Mouse (Mus musculus) right cerebral cortex, postnatal 36 days (tissue): ENCODE results near the gene Shb.

Experiments
- DNase-seq, 2 experiments: peaks; one replicate each; pipeline ENCODE4 v3.0.0; 2022; ENCODE audit warnings: low spot score in 2 of 2, mixed read lengths in 1 of 2

Shb gene

DNA sequence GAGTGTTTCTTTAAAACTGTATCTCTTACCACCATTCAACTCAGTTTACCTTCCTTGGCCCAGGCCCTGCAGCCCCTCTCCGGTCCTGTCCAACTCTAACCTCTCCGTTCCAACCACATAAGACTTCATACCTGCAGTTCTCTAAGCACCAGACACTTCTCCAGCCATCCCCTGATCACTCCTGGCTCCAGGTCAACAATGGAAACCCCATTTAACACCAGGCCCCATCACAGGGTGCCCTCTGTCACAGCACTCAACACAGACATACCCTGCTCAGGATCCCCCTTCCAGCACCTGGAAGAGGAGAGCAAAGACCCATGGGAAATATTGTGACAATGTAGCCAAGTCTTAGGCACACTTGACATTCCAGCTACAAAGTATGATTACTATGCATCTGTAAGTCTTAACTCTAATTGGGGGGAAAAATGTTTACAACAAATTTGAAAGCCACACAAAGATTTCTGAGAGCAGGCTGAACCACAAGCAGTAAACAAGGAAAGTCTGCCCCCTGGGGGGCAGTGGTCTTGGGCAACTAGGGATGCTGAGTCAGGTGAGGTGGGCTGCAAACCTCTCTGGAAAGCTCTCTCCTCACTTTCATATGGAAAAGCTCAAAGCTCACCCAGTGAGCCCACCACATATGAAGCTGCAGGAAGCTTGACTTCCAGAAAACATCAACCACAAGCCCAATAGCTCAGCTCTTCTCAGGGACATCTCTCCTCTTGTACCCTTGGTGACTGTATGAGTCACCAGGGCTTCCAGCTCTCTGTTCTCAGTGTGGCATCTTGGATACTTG lies 4.5 kb downstream of the Shb start:
- DNase-seq: no peak

DNA sequence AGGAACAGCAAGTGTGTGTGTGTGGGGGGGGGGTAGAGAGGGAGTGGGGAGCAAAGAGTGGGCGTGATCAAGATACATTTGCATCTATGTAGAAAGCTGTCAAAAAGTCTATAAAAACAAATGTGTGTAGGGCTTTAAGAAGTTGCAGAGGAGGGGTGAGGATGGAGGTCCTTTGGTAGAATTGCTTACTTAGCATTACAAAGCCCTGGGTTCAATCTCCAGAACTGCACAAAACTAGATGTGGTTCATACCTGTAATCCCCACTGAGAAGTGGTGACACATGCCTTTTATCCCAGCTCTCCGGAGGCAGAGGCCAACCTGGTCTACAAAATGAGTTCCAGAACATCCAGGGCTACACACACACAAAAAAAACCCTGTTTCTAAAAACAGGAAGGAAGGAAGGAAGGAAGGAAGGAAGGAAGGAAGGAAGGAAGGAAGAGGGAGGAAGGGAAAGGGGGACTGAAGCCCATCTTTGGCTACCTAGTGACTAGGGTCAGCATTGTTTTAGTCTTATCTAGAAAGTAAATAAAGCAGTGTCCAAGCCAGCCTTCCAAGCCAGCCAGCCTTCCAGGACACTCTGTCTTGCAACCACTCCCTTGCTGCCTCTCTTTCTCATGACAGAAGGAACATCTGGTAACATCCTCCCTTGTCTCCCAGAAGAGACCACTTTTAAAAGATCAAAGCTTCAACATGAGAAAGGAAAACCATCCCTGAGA lies 5.3 kb downstream of the Shb start:
- DNase-seq: no peak

DNA sequence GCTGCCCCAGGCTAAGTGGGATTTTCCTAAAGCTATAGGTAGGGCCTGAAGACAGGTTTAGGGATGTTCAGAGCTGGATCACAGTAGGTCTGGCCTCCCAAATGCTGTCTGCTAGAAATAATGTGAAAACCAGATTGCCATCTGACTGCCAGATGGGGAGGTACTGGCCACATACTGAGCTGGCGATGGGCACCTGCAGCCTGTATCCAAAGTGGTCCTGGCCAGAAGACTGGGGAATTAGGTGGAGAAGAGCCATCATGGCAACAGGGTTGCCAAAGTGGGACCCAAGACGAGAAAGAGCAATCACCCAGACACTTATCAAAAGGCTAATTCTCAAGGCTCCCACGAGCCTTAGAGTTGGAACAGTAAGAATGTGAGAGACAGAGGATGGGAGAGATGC lies 6.1 kb downstream of the Shb start:
- DNase-seq: no peak

DNA sequence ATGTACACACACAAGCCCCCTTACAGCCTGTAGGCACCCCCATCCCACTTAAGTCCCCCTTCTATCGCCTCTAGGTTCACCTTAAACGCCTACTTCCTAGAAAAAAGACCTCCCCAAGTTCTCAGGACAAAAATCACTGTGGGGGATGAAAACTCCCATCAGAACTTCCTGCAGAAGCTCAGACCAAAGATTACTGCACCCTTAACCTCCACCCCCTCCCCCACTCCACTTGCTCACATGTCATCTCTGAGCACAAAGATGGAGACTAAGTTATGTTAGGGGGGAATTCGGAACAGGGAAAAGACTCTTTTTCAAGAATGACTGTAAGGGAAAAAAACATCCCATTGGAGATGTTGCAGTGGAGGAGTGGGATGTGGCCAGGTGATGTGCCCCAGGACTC lies 6.7 kb downstream of the Shb start:
- DNase-seq: no peak

DNA sequence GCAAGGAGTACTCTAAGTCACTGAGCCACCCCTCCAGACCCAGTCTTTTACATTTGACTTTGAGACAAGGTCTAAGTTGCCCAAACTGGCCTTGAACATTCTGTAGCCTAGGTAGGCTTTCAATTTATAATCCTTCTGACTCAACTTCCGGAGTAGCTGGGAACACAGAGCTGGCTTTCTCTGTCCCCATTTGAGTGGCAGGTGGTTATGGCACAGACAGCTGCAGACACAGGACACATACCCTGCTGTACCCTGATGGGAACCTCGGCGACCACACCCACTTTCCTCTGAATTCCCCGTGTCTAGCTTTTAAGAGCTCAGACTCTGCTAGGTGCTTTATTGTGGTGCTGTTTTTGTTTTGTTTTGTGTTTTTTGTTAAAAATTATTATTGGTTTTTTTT lies 7.7 kb downstream of the Shb start:
- DNase-seq: no peak

DNA sequence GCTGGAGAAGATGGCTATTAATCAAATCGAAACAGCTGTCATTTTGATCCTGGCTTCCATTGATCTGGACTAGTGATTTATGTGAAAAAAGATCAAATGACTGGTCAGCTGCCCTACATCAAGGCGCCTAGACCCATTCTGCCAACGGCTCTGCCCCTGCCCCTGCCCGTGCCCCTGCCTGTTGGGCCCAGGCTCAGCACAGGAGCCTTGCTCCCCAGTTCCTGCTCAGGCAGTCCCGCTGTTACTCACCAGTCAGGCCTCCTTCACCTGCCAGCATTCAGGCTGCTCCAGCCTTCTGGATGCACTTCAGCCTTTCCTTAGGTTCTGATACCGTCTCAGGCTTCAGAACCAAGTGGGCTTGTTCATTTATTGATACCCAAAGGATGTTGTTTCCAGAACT lies 8.9 kb downstream of the Shb start:
- DNase-seq: no peak

DNA sequence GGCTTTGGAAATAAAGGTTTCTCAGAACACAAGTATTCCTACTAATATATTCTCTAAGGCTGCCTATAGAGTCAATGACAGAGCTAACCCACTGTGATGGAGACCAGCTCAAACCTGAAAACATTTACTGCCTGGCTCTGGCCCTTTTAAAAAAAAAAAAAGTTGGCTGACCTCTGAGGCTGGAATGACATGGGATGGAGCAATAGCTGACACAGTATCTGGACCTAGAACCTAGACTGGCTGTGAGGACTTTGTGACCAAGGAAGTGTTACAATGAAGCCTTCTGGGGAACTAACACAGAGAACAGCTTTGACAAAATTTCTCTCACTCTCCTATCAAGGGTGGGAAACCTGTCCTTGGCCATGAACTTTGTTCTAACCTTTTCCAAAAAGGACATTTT lies 9.3 kb downstream of the Shb start:
- DNase-seq: no peak

DNA sequence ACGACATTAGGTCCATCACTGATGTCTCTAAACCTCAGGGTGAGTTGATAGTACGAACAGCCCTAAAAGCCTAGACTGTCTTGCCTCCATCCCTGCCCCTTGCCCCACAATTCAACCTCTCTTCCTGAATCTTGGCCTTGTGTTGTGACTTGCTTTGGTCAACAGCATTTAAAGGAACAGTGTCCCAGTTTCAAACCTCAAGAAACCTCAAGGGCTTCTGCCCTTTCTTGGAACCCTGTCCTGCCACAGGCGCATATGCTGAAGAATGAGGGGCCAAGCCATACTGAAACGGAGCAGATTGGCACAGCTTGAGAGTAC lies 9.7 kb downstream of the Shb start:
- DNase-seq: no peak

DNA sequence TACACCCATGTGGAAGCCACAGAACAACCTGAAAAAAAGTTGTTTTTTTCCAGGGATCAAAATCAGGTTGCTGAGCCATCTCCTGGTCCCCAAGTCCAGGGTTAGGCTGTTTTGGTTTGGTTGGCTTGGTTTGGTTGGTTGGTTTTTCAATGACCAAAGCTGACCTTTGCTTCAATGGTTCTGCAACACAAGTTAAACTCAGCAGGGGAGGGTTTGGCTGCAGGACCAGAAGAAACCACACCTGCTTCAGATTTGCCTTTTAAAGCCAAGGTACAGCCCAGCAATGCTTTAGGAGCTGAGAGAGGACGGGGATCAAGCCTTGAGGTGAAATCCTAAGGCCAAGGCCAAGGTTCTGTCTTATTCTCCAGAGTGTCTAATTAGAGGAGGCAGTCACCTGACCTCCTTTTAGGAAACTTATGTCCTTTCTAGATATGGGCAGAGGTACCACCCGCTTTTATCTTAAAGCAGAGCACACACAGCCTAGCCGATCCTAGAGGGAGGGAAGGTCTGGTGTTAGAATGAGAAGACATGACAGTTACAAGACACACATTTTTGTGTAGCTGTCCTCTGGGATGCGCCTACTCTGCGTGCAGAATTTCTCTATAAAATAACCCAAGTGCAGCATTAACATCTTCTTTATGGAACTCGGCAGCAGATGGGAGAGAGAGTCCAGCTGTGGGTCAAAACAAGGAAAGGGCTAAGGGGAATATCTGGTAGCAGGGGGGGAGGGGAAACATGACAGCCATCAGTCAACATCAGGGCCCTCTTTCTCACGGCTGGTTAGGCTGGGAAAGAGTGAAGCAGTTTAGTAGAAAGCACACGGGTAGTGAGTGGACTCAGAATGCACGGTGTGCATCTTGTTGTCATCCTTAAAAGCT lies 10.3 kb downstream of the Shb start:
- DNase-seq: no peak

DNA sequence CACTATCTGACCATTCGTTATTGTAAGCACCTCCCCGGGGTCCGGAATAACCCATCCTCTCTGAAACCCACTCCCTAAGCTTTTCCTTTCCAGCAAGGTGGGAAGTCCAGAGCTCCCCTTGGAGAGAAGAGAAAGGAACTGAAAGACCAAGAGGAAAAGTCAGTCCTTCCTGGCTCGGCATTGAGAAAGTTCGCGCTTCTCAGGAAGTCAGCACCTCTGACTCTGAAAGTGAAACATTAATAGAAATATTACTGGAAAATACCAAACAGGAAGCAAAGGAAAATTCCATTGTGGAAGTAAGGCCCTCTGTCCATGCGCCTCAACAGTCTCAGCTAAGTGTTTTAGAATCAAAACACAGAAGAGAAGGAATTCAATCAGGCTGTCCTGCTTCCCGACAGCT lies 11.9 kb downstream of the Shb start:
- DNase-seq: no peak

DNA sequence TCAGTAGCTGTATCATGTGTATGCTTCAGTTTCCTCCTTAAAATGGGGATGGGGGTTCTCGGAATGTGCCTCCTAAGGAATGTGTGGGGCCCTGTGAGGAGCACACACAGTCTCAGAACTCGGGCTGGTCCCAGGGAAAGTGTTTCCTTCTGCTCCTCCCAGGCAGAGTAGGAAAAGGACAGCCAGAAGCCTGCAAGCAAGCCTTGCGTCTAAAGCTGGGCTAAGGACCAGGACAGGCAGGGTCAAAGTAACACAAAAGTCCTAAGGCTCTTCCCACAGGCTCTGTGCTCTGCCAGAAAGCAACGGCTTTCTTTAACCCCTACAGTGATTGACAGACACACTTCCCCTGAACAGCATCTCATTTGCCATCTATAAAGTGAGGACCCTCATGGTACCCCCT lies 14.9 kb downstream of the Shb start:
- DNase-seq: no peak

DNA sequence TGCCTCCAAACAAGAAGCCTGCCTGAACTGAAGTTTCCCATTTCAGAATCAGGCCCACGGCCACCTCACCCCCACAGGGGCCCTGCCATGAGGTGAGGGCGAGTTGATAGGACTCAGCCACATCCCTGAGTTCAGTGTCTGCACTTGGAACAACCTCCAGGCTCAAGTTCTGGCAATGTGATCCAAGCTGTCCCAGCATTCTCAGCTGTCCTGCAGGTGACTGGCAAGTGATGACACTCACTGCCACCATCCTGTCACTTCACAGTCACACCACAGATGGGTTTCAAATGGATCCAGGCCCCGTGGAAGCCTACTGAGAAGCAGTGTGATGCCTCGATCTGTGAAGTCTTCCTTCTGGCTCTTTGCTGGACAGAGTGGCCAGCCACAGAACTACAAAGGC lies 16.4 kb downstream of the Shb start:
- DNase-seq: no peak

DNA sequence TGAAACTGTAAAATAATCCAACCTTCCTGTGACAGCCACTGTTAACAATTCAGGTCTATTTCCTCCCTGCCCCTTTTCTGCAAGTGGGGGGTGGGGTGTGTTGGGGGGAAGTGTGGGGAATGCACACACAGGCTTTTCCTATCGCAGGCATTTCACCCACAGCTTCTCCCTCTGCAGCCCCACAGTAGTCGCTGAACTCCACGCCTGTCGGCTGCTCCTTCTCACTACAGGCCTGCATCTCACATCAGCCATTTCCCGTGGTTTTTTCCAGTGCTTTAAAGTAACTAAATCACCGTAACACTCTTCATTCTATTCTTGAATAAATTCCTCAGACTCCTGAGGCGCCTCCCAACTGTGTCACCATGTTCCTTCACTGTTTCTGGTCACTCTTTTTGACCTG lies 17.9 kb downstream of the Shb start:
- DNase-seq: no peak

DNA sequence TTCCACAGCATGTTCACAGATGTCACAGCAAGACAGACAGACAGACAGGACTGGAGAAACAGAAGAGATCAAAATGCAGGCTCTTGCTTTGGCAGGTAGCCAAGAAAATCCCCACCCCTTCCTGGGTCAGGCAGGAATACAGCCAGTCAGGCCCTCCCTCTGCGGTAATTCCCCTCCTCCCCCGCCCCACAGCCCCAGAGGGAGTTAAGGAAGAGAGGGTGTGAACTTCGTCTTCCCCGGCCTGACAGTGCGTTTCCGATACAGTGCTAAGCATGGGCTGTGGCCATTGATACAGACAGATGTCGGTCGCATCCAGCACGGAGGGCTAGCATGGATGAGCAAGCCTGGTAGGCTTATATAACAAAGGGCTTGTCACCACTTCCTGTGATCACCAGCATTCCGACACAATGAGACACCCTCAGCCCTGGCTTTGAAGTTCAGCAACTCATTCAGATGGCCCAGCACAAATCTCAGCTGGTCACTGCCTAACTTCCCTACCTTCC lies 18.4 kb downstream of the Shb start:
- DNase-seq: no peak

DNA sequence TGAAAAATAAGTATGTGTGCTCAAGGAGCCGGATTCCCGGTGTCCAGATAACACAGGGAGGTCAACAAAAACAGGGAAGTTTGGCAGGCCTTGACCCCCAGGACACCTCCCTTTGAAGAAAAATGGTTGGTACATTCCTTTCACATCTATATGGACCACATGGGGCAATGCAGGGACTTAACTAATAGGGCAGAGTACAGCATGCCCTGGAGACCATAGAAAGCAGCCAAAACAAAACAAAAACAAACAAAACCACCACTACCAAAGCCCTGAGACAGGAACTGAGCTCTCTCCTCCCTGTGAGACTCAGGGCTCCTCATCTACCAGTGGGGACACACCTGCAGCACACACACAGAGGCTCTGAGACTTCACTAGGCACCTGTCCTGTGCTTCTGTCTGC lies 18.9 kb downstream of the Shb start:
- no peak for DNase-seq

DNA sequence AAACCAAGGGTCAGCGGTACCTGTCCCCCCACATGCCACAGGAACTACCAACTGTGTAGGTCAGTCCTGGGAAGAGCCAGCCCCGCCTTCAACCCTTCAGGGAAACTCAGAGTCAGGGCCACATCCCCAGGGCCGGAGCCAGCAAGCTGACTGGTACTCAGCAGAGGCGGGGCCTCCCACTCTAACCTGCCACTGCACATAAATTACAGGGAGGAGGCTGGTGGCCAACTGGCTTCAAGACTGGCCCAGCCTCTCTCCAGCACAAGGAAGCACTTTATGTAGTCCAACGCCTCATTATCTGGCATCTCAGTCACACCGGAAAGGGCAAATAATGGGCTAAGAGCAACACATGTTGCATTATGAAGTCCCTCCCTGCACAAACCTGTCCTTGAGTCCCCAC lies 22.1 kb downstream of the Shb start:
- no peak for DNase-seq

DNA sequence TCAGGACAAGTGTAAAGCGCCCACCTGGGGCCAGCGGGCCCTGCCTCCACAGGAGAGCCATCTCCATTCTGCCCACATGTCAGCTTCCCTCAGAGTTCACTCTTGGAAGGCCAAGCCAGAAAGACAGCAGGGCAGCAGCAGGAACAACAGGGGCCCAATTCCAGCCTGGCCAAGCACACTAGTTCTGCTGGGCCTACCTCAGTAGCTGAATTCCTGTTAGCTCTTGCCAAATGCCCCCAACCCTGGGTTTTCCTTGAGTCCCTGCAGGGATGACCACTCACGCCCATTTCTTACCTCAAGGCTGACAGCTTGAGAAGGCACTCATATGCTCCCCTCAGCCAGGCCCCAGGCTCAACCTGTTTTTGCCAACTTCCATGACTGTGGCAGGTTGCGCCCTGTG lies 22.9 kb downstream of the Shb start:
- no peak for DNase-seq

DNA sequence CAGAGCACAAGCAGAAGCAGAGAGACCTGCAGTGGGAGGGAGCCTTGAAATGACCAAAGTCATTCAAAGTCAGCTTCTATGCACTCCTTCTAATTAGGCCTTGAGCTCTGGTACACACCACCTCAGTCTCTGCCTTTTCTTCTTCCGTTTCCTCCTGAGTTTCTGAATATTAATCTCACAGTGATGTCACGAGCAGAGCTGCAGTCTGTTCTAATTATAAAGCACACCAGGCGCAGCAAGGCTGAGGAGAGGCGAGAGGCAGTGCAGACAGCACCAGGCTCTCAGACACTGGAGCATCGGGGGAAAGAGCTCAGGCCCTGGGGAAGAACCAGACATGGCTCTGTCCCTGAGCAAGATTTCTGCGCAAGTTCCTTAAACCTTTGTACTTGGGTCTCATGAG lies 23.8 kb downstream of the Shb start:
- DNase-seq: no peak

DNA sequence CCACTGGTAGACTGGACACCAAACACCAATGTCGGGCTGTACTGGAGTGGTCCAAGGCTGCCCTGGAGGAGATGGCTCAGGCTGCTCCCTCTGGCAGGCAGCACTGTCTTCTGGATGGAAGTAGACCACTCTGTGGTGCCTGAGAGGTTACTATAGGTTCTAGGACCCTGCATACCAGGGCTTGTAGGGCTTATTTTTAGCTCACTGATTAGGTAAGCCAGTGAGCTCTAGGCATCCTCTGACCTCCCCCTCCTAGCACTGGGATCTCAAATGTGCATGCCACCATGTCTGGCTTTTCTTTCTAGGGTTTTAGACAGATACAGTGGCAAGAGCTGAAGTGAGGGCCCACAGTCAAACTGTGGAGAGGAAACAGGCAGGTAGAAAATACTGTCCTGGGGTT lies 24.8 kb downstream of the Shb start:
- DNase-seq: no peak

DNA sequence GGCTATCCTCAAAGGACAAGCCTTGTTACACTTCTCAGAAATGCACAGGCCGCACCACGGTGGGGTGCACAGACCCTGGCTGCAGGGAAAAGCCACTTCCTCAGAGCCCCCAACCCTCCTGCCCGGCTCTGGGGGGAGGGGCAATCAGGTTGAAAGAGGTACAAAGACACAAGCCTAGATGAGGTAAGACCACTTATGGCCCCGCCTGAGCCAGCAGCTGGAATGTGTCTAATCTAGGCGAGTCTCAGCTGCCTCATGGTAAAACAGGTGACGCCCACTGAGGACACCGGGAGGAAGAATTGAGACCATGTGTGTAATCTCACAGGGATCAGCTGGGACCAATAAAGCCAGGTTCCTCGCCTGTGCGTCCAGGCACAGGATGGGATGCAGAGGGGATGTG lies 25.2 kb downstream of the Shb start:
- no peak for DNase-seq

DNA sequence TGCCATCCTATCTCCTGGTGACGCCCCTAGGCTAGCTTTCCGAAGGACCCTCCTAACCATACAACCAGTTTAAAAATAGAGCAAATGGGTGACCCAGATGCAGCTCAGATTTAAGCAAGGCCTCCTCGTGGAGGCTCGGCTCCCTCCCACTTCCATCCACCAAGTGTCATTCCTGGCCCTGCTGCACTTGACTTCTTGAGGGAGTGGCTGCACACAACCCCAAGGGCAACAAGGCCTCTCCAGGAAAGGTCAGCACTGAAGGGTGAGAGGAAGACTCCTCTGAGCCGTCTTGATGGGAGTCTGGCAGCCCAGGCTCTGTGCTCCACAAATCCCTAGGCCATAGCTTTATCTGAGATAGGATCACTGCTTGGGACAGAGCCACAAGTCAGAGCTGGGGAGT lies 25.7 kb downstream of the Shb start:
- no peak for DNase-seq

DNA sequence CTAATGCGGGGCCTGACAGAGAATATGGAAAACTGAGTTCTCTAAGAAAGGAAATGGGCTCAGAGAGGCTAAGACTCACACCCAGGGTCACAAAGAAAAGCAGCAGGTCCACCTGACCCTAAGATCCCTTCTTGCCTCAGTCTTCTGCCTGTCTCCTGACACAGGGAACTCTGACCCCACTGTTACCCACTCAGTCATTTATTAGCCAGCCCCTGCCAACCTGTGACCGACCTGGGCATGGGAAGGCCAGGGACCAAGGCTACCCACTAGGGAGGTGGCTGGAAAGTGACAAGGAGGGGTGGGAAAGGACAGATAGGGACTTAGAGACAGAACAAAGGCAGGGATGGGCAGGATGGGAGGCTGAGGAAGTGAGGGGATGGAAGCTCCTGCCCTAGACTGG lies 26.6 kb downstream of the Shb start:
- no peak for DNase-seq

DNA sequence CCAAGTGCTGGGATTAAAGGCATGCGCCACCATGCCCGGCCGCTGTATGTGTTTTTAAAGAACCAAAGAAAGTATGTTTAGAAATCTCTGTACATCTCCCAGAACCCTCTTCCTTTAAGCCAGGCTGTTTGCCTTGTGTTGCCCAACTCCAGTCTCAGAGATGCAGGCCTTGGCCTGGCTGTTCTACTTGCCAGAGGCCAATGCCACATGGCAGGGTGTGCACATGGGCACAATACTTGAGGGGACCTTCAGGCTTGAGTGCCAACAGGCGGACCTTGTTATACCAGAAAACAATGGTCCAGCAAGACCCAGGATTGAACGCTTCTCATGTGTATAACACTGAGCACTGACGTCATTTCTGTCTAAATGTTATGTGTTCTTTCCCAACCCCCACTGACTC lies 27.1 kb downstream of the Shb start:
- no peak for DNase-seq
